Mouse (Mus musculus): ENCODE results near the gene Abca17.

Gene Abca17

GRCm38 (mm10) chr17:24243311-24243969 is 107.4 kb downstream of the Abca17 start:
- peak; percentile 69 to 89 for DNase-seq (ENCODE audit: low spot score in 2 of 2)

DNA sequence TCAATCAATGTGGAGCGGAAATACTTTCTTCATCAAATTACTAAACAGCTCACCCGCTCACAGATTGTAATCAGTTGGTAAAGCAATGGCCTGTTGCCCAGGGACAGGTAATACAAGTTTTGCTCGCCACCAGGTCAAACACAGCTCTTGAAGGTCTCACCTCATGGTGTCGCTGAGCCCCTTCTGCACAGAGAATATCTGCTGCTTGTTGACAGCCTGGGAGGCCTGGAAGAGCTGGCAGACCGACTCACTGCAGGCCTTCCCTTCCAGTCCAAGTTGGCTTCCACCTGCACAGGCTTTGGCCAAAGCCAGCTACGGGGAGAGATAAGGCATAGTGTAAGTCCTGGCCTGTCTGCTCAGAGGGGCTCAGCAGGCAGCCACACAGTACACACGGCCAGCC is 113.9 kb downstream of the Abca17 start:
- no peak for DNase-seq (ENCODE audit: low spot score in 2 of 2)

DNA sequence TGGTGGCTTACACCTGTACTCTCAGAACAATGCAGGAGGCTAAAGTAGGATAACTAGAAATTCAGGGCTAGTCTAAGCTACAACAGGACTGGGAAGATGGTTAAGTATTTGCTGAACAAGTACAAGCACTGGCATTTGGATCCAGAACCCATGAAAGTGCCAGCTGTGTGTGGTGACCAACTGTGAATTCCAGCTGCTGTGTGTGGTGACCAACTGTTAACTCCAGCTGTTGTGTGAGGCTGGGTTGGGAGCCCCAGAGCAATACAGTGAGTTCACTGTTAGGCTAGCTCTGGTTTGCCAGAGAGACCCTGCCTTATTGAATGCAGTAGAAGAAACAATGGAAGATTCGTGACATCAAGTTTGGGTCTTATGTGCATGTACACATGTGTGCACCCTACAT is 114.4 kb downstream of the Abca17 start:
- no peak for DNase-seq (ENCODE audit: low spot score in 2 of 2)

- DNase-seq (ENCODE audit: low spot score in 2 of 2): no peak
These were observed 122.9 kb downstream of the Abca17 start for GRCm38 (mm10) chr17:24227941-24228340.

GRCm38 (mm10) chr17:24226721-24227120 is 124.1 kb downstream of the Abca17 start:
- no peak for DNase-seq (ENCODE audit: low spot score in 2 of 2)

GRCm38 (mm10) chr17:24225851-24226250 is 125.0 kb downstream of the Abca17 start:
- no peak for DNase-seq (ENCODE audit: low spot score in 2 of 2)

DNA sequence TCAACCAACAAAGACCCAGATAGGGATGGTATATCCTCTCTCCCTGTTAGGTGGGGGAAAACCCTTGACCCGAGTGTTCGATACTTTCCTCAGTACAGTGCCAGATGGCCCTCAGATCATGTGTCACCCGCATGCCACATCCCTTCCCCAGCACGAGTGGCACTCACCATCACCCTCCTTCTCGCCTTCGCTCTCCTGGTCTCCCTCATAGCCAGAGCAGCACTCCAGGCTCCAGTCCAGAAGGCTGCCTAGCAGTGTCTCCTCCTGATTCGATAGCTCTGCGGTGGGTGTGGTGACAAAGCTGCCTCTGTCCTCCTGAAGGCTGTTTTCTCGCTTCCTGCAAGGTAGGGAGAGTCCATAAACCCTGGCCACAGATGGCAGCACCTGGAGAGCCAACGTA is 126.1 kb downstream of the Abca17 start:
- DNase-seq (ENCODE audit: low spot score in 2 of 2): no peak

DNA sequence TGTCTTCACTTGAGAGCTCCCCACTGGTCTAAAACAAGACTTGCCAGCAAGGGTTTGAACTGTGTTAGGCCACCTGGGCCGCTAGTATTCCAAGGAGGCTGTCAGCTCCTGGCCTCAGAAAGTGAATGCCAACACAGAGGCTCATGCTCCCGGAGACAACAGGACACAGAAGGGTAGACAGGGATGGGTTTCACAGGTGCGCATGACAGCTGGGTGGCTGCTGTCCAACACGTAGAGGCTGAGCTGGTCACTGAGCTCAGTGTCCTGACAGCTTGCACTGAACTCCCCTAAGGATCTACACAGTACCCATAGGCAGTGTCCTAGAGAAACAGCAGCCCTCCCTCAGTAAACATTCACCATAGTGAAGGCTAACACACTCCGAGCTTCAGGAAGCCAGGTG is 127.4 kb downstream of the Abca17 start:
- DNase-seq (ENCODE audit: low spot score in 2 of 2): no peak

- no peak for DNase-seq (ENCODE audit: low spot score in 2 of 2)
These were observed 128.2 kb downstream of the Abca17 start for GRCm38 (mm10) chr17:24222653-24223052.

GRCm38 (mm10) chr17:24220435-24221411 is 130.1 kb downstream of the Abca17 start, which contains the start of gene Tedc2:
Gene Tedc2, minus strand, starts transcription at chr17:24220851.
- DNase-seq (ENCODE audit: low spot score in 2 of 2): peak; percentile 93 to 94

GRCm38 (mm10) chr17:24216836-24217235 is 134.0 kb downstream of the Abca17 start:
- DNase-seq (ENCODE audit: low spot score in 2 of 2): no peak

Measured in spleen, postnatal 4 days (tissue).